Mouse (Mus musculus) limb, embryonic 15.5 days (tissue): Measurements from ENCODE around the gene Btnl6. TPM values are rescaled to one million over a fixed set of nuclear protein-coding genes. Genes with fewer than 3 reads are reported as not detected.
"Not testable (repeated sequence)": the region's sequence is repeated elsewhere in the genome, so short reads cannot be mapped to it uniquely, and the experiment has no call there.

Source experiments
- ATAC-seq: fragments of 200-750 bp; cut with Nextera tagmentation; 2 replicates; pipeline ENCODE4 v1.8.0; 2017; ENCODE audit warnings: low read depth, moderate TSS enrichment; ENCODE audit not compliant: insufficient number of reproducible peaks, low FRiP score, low TSS enrichment
- H3K27ac ChIP-seq: fragments of 300-500 bp; sonication (generic); 2 replicates; pipeline ENCODE4 v1.5.1; 2015; ENCODE audit warnings: moderate library complexity, mild to moderate bottlenecking, inconsistent platforms
- H3K27me3 ChIP-seq: fragments of 300-500 bp; sonication (generic); 2 replicates; pipeline ENCODE4 v1.6.1; 2015; ENCODE audit warnings: inconsistent platforms
- H3K36me3 ChIP-seq: fragments of 300-500 bp; sonication (generic); 2 replicates; pipeline ENCODE4 v1.6.1; 2015; ENCODE audit warnings: inconsistent platforms
- H3K4me1 ChIP-seq: fragments of 300-500 bp; sonication (generic); 2 replicates; pipeline ENCODE4 v1.6.1; 2015; ENCODE audit warnings: inconsistent platforms
- H3K4me2 ChIP-seq: fragments of 300-500 bp; sonication (generic); 2 replicates; pipeline ENCODE4 v1.6.1; 2015; ENCODE audit warnings: mild to moderate bottlenecking, inconsistent platforms
- H3K4me3 ChIP-seq: fragments of 300-500 bp; sonication (generic); 2 replicates; pipeline ENCODE4 v1.5.1; 2015; ENCODE audit warnings: mild to moderate bottlenecking, inconsistent platforms
- H3K9ac ChIP-seq: fragments of 300-500 bp; sonication (generic); 2 replicates; pipeline ENCODE4 v1.6.1; 2015; ENCODE audit warnings: inconsistent platforms
- H3K9me3 ChIP-seq: fragments of 300-500 bp; sonication (generic); 2 replicates; pipeline ENCODE4 v1.6.1; 2016; ENCODE audit warnings: inconsistent platforms
- WGBS: fragments of 180-500 bp; shearing (Covaris S2); methylation state at CpG from one replicate; pipeline ENCODE4 v1.1.7; 2015; 5-methylcytosine and 5-hydroxymethylcytosine counted together
- polyA plus RNA-seq: library from polyadenylated mRNA; unstranded; fragments of >200 nt; fragmentation: Nextera tagmentation; extraction: Ambion mirVana; gene quantifications from 2 replicates; pipeline ENCODE4 v1.2.1, GENCODE M21; 2015

Gene Btnl6
- polyA plus RNA-seq, 1 experiment from 2014 or later = not detected

- Histone ChIP-seq H3K27me3 (no peaks in the 10 kb centered on the region), H3K36me3 (no peaks in the 10 kb centered on the region), H3K9me3 (no peaks in the 10 kb centered on the region), H3K4me3 (no peak overlapping the region), H3K9ac (no peak overlapping the region), H3K4me1 (no peaks in the 10 kb centered on the region), H3K27ac (no peak overlapping the region), H3K4me2 (no peak overlapping the region)
- WGBS = 74% methylated on average over 2 of the region's 2 CpGs
- no peak for ATAC-seq
Observed at GRCm38 (mm10) chr17:34549843-34550242, 32.7 kb upstream of the Btnl6 start.

GRCm38 (mm10) chr17:34549156-34549555 lies 32.0 kb upstream of the Btnl6 start:
- no peak overlapping the region for H3K9ac ChIP-seq
- no peak overlapping the region for H3K4me2 ChIP-seq
- WGBS = 94% methylated on average over 3 of the region's 3 CpGs
- no peaks in the 10 kb centered on the region for H3K4me1 ChIP-seq
- no peaks in the 10 kb centered on the region for H3K36me3 ChIP-seq
- no peaks in the 10 kb centered on the region for H3K27me3 ChIP-seq
- ATAC-seq = no peak
- no peaks in the 10 kb centered on the region for H3K9me3 ChIP-seq
- H3K27ac ChIP-seq = no peak overlapping the region
- H3K4me3 ChIP-seq = no peak overlapping the region

- Histone ChIP-seq H3K4me3 (no peak overlapping the region), H3K4me2 (no peak overlapping the region), H3K4me1 (no peaks in the 10 kb centered on the region), H3K9ac (no peak overlapping the region), H3K36me3 (no peaks in the 10 kb centered on the region), H3K27ac (no peak overlapping the region), H3K9me3 (no peaks in the 10 kb centered on the region), H3K27me3 (no peaks in the 10 kb centered on the region)
- 88% methylated on average over 4 of the region's 4 CpGs for WGBS
- no peak for ATAC-seq
Observed at GRCm38 (mm10) chr17:34547601-34548000, 30.4 kb upstream of the Btnl6 start.

- H3K4me3 ChIP-seq = no peak overlapping the region
- WGBS = 96% methylated on average over 1 of the region's 1 CpGs
- no peaks in the 10 kb centered on the region for H3K4me1 ChIP-seq
- H3K4me2 ChIP-seq = no peak overlapping the region
- H3K27me3 ChIP-seq = no peaks in the 10 kb centered on the region
- H3K27ac ChIP-seq = no peak overlapping the region
- no peak for ATAC-seq
- H3K9me3 ChIP-seq = no peaks in the 10 kb centered on the region
- H3K9ac ChIP-seq = no peak overlapping the region
- H3K36me3 ChIP-seq = no peaks in the 10 kb centered on the region
Observed at GRCm38 (mm10) chr17:34546797-34547196, 29.6 kb upstream of the Btnl6 start.

- ATAC-seq, H3K4me3 ChIP-seq, H3K9ac ChIP-seq, H3K4me2 ChIP-seq, H3K4me1 ChIP-seq, H3K27me3 ChIP-seq, H3K27ac ChIP-seq, H3K9me3 ChIP-seq, H3K36me3 ChIP-seq: not testable (repeated sequence)
- 92% methylated on average over 13 of the region's 13 CpGs for WGBS
Observed at GRCm38 (mm10) chr17:34543567-34543966, 26.4 kb upstream of the Btnl6 start.

GRCm38 (mm10) chr17:34532671-34533070 lies 15.5 kb upstream of the Btnl6 start:
- no peaks in the 10 kb centered on the region for H3K27me3 ChIP-seq
- no peak for ATAC-seq
- no peak overlapping the region for H3K4me3 ChIP-seq
- H3K27ac ChIP-seq = no peak overlapping the region
- WGBS = 78% methylated on average over 3 of the region's 3 CpGs
- H3K36me3 ChIP-seq = no peaks in the 10 kb centered on the region
- no peak overlapping the region for H3K9ac ChIP-seq
- H3K4me2 ChIP-seq = no peak overlapping the region
- H3K9me3 ChIP-seq = no peaks in the 10 kb centered on the region
- H3K4me1 ChIP-seq = no peaks in the 10 kb centered on the region

- no peak overlapping the region for H3K9ac ChIP-seq
- no peak overlapping the region for H3K4me2 ChIP-seq
- ATAC-seq = no peak
- WGBS = 66% methylated on average over 1 of the region's 1 CpGs
- no peaks in the 10 kb centered on the region for H3K36me3 ChIP-seq
- H3K27me3 ChIP-seq = no peaks in the 10 kb centered on the region; the same call in 1 of the 2 replicates
- no peaks in the 10 kb centered on the region for H3K9me3 ChIP-seq
- no peak overlapping the region for H3K4me3 ChIP-seq
- H3K27ac ChIP-seq = no peak overlapping the region
- no peaks in the 10 kb centered on the region for H3K4me1 ChIP-seq
Observed at GRCm38 (mm10) chr17:34519001-34519400, 1.8 kb upstream of the Btnl6 start.

GRCm38 (mm10) chr17:34518571-34518970 lies 1.4 kb upstream of the Btnl6 start:
- not testable (repeated sequence) for H3K27me3 ChIP-seq, H3K9me3 ChIP-seq, ATAC-seq, H3K27ac ChIP-seq, H3K4me1 ChIP-seq, H3K36me3 ChIP-seq, H3K4me3 ChIP-seq, H3K4me2 ChIP-seq, H3K9ac ChIP-seq
- WGBS = 71% methylated on average over 3 of the region's 3 CpGs

GRCm38 (mm10) chr17:34517795-34518194 lies 643 bp upstream of the Btnl6 start:
- H3K9ac ChIP-seq = no peak overlapping the region
- H3K9me3 ChIP-seq = no peaks in the 10 kb centered on the region
- WGBS = 85% methylated on average over 4 of the region's 4 CpGs
- no peak for ATAC-seq
- H3K4me3 ChIP-seq = no peak overlapping the region
- no peak overlapping the region for H3K27ac ChIP-seq
- no peaks in the 10 kb centered on the region for H3K4me1 ChIP-seq
- H3K36me3 ChIP-seq = no peaks in the 10 kb centered on the region
- H3K4me2 ChIP-seq = no peak overlapping the region
- no peaks in the 10 kb centered on the region; the same call in 1 of the 2 replicates for H3K27me3 ChIP-seq

GRCm38 (mm10) chr17:34516514-34516913 lies 638 bp downstream of the Btnl6 start:
- H3K4me1 ChIP-seq = no peaks in the 10 kb centered on the region
- no peaks in the 10 kb centered on the region for H3K9me3 ChIP-seq
- H3K4me3 ChIP-seq = no peak overlapping the region
- WGBS = 70% methylated on average over 2 of the region's 2 CpGs
- no peak overlapping the region for H3K4me2 ChIP-seq
- H3K27me3 ChIP-seq = no peaks in the 10 kb centered on the region; the same call in 1 of the 2 replicates
- ATAC-seq = no peak
- H3K27ac ChIP-seq = no peak overlapping the region
- no peaks in the 10 kb centered on the region for H3K36me3 ChIP-seq
- no peak overlapping the region for H3K9ac ChIP-seq

- not testable (repeated sequence) for ATAC-seq
- WGBS = 42% methylated on average over 1 of the region's 1 CpGs
Observed at GRCm38 (mm10) chr17:34511723-34512122, 5.4 kb downstream of the Btnl6 start.

GRCm38 (mm10) chr17:34507591-34507990 lies 9.6 kb downstream of the Btnl6 start:
- Histone ChIP-seq H3K9me3 (no peaks in the 10 kb centered on the region), H3K9ac (no peak overlapping the region), H3K4me3 (no peak overlapping the region), H3K27ac (no peak overlapping the region), H3K4me2 (no peak overlapping the region), H3K36me3 (no peaks in the 10 kb centered on the region), H3K4me1 (no peaks in the 10 kb centered on the region), H3K27me3 (no peaks in the 10 kb centered on the region)
- ATAC-seq = no peak

More at GRCm38 (mm10) chr17:34511723-34512122, 5.4 kb downstream of the Btnl6 start:
- not testable (repeated sequence) for H3K27ac ChIP-seq, H3K4me3 ChIP-seq, H3K27me3 ChIP-seq, H3K4me2 ChIP-seq, H3K9me3 ChIP-seq, H3K4me1 ChIP-seq, H3K9ac ChIP-seq, H3K36me3 ChIP-seq

GRCm38 (mm10) chr17:34497726-34498125 lies 19.4 kb downstream of the Btnl6 start:
- ATAC-seq, H3K4me3 ChIP-seq, H3K9me3 ChIP-seq, H3K36me3 ChIP-seq, H3K4me1 ChIP-seq, H3K27ac ChIP-seq, H3K9ac ChIP-seq, H3K27me3 ChIP-seq, H3K4me2 ChIP-seq: not testable (repeated sequence)
- 73% methylated on average over 4 of the region's 4 CpGs for WGBS
